Mouse (Mus musculus): ENCODE results near the gene Tmem182. TPM values are rescaled to one million over a fixed set of nuclear protein-coding genes. Genes with fewer than 3 reads are reported as not detected.

Tmem182 gene
- total RNA-seq (2014; rRNA removed) (0.28 TPM in 1 of 2 replicates, not detected in the other), polyA plus RNA-seq (2012; rRNA removed) (not detected in 2 replicates)

DNA sequence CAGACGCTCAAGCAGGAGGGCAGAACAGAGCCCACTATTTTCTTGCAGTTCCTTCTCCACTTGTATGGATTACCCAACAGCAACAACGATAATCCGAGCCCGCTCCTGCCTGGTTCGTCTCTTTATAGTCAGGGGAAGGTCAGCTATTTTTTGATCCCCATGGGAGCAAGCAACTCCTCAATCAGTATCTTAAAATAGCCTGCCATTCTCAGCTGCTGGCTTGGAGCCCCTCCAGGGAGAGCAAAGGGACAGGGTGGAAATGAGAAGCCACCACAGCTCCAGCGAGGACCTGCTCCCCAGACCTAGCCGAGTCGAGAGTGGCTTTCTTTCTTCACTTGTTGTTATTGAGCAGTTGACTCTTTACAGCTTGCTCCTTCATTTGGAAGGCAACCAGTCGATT, at the start of gene Tmem182:
Tmem182 (plus strand) TSS at position 251 of the 400 bp plus-strand sequence.
- Histone ChIP-seq H3K27ac (replicated peaks; ENCODE audit: insufficient read depth, low read depth, low read length) (no peak within 1 kb of the TSS), H3K4me3 (ENCODE audit: insufficient read depth, low read depth, low read length) (no peak within 1 kb of the TSS)
- no peak for TF ChIP-seq CTCF (IDR thresholded peaks at IDR 0.05; ENCODE audit: low read depth, low read length)
- no peak for TF ChIP-seq POLR2A (IDR thresholded peaks at IDR 0.05; ENCODE audit: extremely low read depth, insufficient read depth, low read length)

DNA sequence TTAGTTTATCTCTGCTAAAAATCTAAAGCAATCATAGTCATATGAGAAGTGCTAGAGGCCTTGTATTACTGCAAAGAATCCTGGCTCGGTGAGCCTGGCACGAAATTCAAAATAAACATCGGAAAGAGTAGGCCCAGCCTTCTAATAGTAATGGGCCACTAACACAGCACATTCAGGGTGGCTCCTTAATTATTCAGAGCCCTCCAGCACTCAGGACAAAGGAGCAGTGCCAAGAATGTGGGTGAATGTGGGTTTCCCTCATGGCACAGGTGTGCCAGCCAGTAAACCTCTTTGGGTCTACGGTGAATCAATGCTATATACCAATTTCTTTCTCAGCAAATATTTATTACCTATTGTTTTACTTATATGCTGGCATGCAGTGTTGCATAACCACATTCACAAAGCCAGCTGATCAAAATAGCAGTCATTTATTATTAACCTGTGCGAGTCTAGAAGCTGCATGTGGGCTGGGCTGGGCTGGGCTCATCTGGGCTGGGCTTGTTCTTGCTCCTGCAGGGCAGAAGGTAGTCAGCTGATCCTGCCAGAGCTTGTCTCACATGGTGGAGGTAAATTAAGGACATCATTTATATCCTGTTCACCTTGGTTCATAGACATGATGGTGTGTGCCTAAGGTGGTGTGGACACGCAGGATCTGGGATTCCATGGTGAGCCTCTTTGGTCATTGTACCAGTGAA, 45.5 kb upstream of the Tmem182 start:
- TF ChIP-seq CTCF (IDR thresholded peaks at IDR 0.05; ENCODE audit: low read depth, low read length), result no peak
- TF ChIP-seq POLR2A (IDR thresholded peaks at IDR 0.05; ENCODE audit: extremely low read depth, insufficient read depth, low read length), result no peak
- WGBS, result 82% methylated on average over 6 of the region's 6 CpGs
- no peaks in the 10 kb centered on the region for H3K27me3 ChIP-seq (ENCODE audit: control insufficient read depth, insufficient read depth, low read length)
- DNase-seq (ENCODE audit: extremely low read depth, low read depth, low spot score), result no peak
- H3K27ac ChIP-seq (replicated peaks; ENCODE audit: insufficient read depth, low read depth, low read length), result no peak overlapping the region
- no peak overlapping the region for H3K9ac ChIP-seq (ENCODE audit: low read depth, low read length)
- H3K4me3 ChIP-seq (ENCODE audit: insufficient read depth, low read depth, low read length), result no peak overlapping the region
- H3K79me2 ChIP-seq (ENCODE audit: control insufficient read depth, insufficient read depth, low read length), result no peaks in the 10 kb centered on the region
- H3K36me3 ChIP-seq (ENCODE audit: control insufficient read depth, insufficient read depth, low read length), result no peaks in the 10 kb centered on the region
- no peaks in the 10 kb centered on the region; the same call in 1 of the 2 replicates for H3K4me1 ChIP-seq (ENCODE audit: control insufficient read depth, insufficient read depth, low read length)

More for the DNA sequence above, at the start of gene Tmem182:
- WGBS, result 71% methylated on average over 9 of the region's 9 CpGs
- H3K9ac ChIP-seq (ENCODE audit: low read depth, low read length), result no peak within 1 kb of the TSS
- H3K79me2 ChIP-seq (ENCODE audit: control insufficient read depth, insufficient read depth, low read length), result no peaks in the 10 kb centered on the region
- no peak for DNase-seq (ENCODE audit: extremely low read depth, low read depth, low spot score)
- no peaks in the 10 kb centered on the region for H3K4me1 ChIP-seq (ENCODE audit: control insufficient read depth, insufficient read depth, low read length)
- no peaks in the 10 kb centered on the region for H3K27me3 ChIP-seq (ENCODE audit: control insufficient read depth, insufficient read depth, low read length)
- no peaks in the 10 kb centered on the region for H3K36me3 ChIP-seq (ENCODE audit: control insufficient read depth, insufficient read depth, low read length)

DNA sequence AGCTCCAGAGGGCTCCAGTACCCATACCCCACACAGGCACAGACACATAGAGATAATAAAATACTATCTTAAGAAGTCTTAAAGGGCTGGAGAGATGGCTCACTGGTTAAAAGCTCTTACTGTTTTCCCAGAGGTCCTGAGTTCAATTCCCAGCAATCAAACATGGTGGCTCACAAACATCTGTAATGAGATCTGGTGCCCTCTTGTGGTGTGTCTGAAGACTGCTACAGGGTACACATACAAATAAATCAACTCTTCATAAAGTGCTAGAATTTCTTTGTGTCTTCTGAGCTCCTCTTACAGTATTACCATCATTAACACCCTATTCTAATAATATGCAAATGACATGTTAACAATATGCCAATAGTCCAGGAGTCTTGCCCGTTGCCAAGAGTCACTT, 41.4 kb upstream of the Tmem182 start:
- WGBS, result 97% methylated on average over 1 of the region's 1 CpGs
- H3K36me3 ChIP-seq (ENCODE audit: control insufficient read depth, insufficient read depth, low read length), result no peaks in the 10 kb centered on the region
- no peak for DNase-seq (ENCODE audit: extremely low read depth, low read depth, low spot score)
- H3K9ac ChIP-seq (ENCODE audit: low read depth, low read length), result no peak overlapping the region
- no peaks in the 10 kb centered on the region for H3K79me2 ChIP-seq (ENCODE audit: control insufficient read depth, insufficient read depth, low read length)
- H3K27ac ChIP-seq (replicated peaks; ENCODE audit: insufficient read depth, low read depth, low read length), result no peak overlapping the region
- no peaks in the 10 kb centered on the region for H3K27me3 ChIP-seq (ENCODE audit: control insufficient read depth, insufficient read depth, low read length)
- no peaks in the 10 kb centered on the region; the same call in 1 of the 2 replicates for H3K4me1 ChIP-seq (ENCODE audit: control insufficient read depth, insufficient read depth, low read length)
- TF ChIP-seq POLR2A (IDR thresholded peaks at IDR 0.05; ENCODE audit: extremely low read depth, insufficient read depth, low read length) (no peak), CTCF (IDR thresholded peaks at IDR 0.05; ENCODE audit: low read depth, low read length) (no peak)
- H3K4me3 ChIP-seq (ENCODE audit: insufficient read depth, low read depth, low read length), result no peak overlapping the region

DNA sequence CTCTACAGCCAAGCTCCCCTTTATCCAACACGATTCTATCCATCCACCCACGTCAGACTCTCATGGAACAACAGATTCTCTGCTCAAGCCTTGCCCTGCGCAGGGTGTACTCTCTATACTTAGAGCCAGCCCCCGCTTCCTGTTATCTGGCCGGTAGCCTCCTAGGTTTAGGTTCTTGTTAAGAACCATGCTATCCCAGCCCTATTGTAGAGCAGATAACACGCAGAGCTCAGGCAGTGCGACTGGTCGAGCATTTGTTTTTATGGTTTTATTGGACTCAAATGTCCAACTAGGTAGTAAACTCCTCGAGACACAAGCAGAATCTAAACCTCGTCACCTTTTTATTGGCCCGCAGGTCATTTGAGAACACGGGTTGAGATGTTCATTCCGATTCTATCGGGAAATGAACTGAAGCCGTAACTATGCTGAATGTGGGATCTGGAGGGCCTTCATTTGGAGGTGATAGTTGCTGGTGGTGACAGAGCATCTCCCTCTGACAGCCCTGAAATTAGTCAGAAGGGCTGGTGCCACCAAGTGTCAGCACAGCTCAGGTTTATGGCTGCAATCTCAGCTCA, 40.6 kb upstream of the Tmem182 start:
- H3K4me1 ChIP-seq (ENCODE audit: control insufficient read depth, insufficient read depth, low read length), result no peaks in the 10 kb centered on the region; the same call in 1 of the 2 replicates
- TF ChIP-seq CTCF (IDR thresholded peaks at IDR 0.05; ENCODE audit: low read depth, low read length) (no peak), POLR2A (IDR thresholded peaks at IDR 0.05; ENCODE audit: extremely low read depth, insufficient read depth, low read length) (no peak)
- DNase-seq (ENCODE audit: extremely low read depth, low read depth, low spot score), result no peak

DNA sequence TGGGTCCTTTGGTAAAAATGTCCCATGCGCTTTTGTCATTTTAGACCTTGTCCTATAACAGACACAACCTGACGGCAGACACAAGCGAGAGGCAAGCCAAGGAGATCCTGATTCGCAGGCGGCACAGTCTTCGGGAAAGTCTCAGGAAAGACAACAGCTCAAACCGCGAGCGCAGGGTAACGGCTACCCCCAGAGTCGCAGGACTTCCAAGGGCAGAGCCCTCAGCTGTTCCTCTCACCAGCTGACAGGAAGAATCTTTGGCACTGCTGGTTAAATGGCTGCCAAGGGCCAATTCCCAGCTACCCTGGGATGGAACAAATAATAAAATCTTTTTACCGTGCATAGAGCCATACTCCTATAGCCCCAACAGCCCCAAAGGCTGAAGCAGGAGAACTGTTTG, 39.9 kb upstream of the Tmem182 start:
- no peak overlapping the region for H3K4me3 ChIP-seq (ENCODE audit: insufficient read depth, low read depth, low read length)
- no peaks in the 10 kb centered on the region for H3K27me3 ChIP-seq (ENCODE audit: control insufficient read depth, insufficient read depth, low read length)
- 94% methylated on average over 12 of the region's 12 CpGs for WGBS
- H3K9ac ChIP-seq (ENCODE audit: low read depth, low read length), result no peak overlapping the region
- no peak for DNase-seq (ENCODE audit: extremely low read depth, low read depth, low spot score)
- H3K79me2 ChIP-seq (ENCODE audit: control insufficient read depth, insufficient read depth, low read length), result no peaks in the 10 kb centered on the region
- no peak overlapping the region for H3K27ac ChIP-seq (replicated peaks; ENCODE audit: insufficient read depth, low read depth, low read length)
- no peaks in the 10 kb centered on the region for H3K36me3 ChIP-seq (ENCODE audit: control insufficient read depth, insufficient read depth, low read length)
- TF ChIP-seq POLR2A (IDR thresholded peaks at IDR 0.05; ENCODE audit: extremely low read depth, insufficient read depth, low read length), result no peak
- no peak for TF ChIP-seq CTCF (IDR thresholded peaks at IDR 0.05; ENCODE audit: low read depth, low read length)
- H3K4me1 ChIP-seq (ENCODE audit: control insufficient read depth, insufficient read depth, low read length), result no peaks in the 10 kb centered on the region; the same call in 1 of the 2 replicates

More for the DNA sequence above, 40.6 kb upstream of the Tmem182 start:
- no peaks in the 10 kb centered on the region for H3K27me3 ChIP-seq (ENCODE audit: control insufficient read depth, insufficient read depth, low read length)
- H3K79me2 ChIP-seq (ENCODE audit: control insufficient read depth, insufficient read depth, low read length), result no peaks in the 10 kb centered on the region
- no peaks in the 10 kb centered on the region for H3K36me3 ChIP-seq (ENCODE audit: control insufficient read depth, insufficient read depth, low read length)
- no peak overlapping the region for H3K9ac ChIP-seq (ENCODE audit: low read depth, low read length)
- H3K27ac ChIP-seq (replicated peaks; ENCODE audit: insufficient read depth, low read depth, low read length), result no peak overlapping the region
- WGBS, result 88% methylated on average over 15 of the region's 15 CpGs
- no peak overlapping the region for H3K4me3 ChIP-seq (ENCODE audit: insufficient read depth, low read depth, low read length)

DNA sequence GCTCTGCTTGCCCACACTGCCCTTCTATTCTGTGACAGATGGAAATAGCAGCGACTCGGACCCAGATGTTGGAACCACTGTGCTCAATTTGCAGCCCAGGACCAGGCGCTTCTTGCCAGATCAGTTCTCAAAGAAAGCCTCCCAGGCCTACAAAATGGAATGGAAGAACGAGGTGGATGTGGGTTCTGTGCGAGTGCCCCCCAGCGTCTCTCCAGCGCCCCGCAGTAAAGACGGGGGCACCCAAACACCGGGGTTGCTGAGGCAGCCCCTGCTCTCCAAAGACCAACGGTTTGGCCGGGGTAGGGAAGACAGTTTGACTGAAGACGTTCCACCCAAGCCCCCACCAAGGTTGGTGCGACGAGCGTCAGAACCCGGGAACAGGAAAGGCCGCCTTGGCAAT, 37.8 kb upstream of the Tmem182 start:
- no peak overlapping the region for H3K27ac ChIP-seq (replicated peaks; ENCODE audit: insufficient read depth, low read depth, low read length)
- no peak for DNase-seq (ENCODE audit: extremely low read depth, low read depth, low spot score)
- H3K9ac ChIP-seq (ENCODE audit: low read depth, low read length), result no peak overlapping the region
- H3K79me2 ChIP-seq (ENCODE audit: control insufficient read depth, insufficient read depth, low read length), result no peaks in the 10 kb centered on the region
- H3K27me3 ChIP-seq (ENCODE audit: control insufficient read depth, insufficient read depth, low read length), result no peaks in the 10 kb centered on the region; the same call in 1 of the 2 replicates
- peaks cover 2% of the 10 kb centered on the region; the same call in 1 of the 2 replicates for H3K36me3 ChIP-seq (ENCODE audit: control insufficient read depth, insufficient read depth, low read length)
- 86% methylated on average over 18 of the region's 18 CpGs for WGBS
- H3K4me1 ChIP-seq (ENCODE audit: control insufficient read depth, insufficient read depth, low read length), result no peaks in the 10 kb centered on the region
- TF ChIP-seq CTCF (IDR thresholded peaks at IDR 0.05; ENCODE audit: low read depth, low read length), result no peak
- no peak for TF ChIP-seq POLR2A (IDR thresholded peaks at IDR 0.05; ENCODE audit: extremely low read depth, insufficient read depth, low read length)
- H3K4me3 ChIP-seq (ENCODE audit: insufficient read depth, low read depth, low read length), result no peak overlapping the region

All from liver, adult 2 months (tissue).